Mouse (Mus musculus) right cerebral cortex, postnatal 36 days (tissue): ENCODE results near the gene Natd1.
A peak's percentile ranks its signal among the peaks of the same experiment; 100 is the strongest.

Experiments
- DNase-seq, 2 experiments: peaks; one replicate each; pipeline ENCODE4 v3.0.0; 2022; ENCODE audit warnings: low spot score in 2 of 2, mixed read lengths in 1 of 2

The Natd1 gene

GRCm38 (mm10) chr11:60931869-60932481, 17.4 kb upstream of the Natd1 start, which contains the start of gene Map2k3:
Map2k3 (plus strand) TSS chr11:60932033.
- peak; percentile 93 to 95 for DNase-seq

- DNase-seq: no peak
Measured at GRCm38 (mm10) chr11:60931282-60931868, 16.8 kb upstream of the Natd1 start.

GRCm38 (mm10) chr11:60930724-60931281, 16.3 kb upstream of the Natd1 start:
- DNase-seq: no peak

GRCm38 (mm10) chr11:60927264-60927663, 12.7 kb upstream of the Natd1 start:
- peak; percentile 81 to 84 for DNase-seq

GRCm38 (mm10) chr11:60924981-60925380, 10.4 kb upstream of the Natd1 start:
- DNase-seq: no peak

- no peak for DNase-seq
Measured at GRCm38 (mm10) chr11:60924498-60924897, 9.9 kb upstream of the Natd1 start.

GRCm38 (mm10) chr11:60922964-60923363, 8.4 kb upstream of the Natd1 start:
- no peak for DNase-seq

- DNase-seq: no peak
Measured at GRCm38 (mm10) chr11:60922195-60922594, 7.6 kb upstream of the Natd1 start.

- DNase-seq: no peak
Measured at GRCm38 (mm10) chr11:60920021-60920420, 5.5 kb upstream of the Natd1 start.

- no peak for DNase-seq
Measured at GRCm38 (mm10) chr11:60915201-60915600, 651 bp upstream of the Natd1 start.

- peak; percentile 88 to 89 for DNase-seq
Measured at GRCm38 (mm10) chr11:60913301-60914196, 1.0 kb downstream of the Natd1 start.

GRCm38 (mm10) chr11:60912525-60912973, 2.0 kb downstream of the Natd1 start:
- DNase-seq: no peak

- DNase-seq: no peak
Measured at GRCm38 (mm10) chr11:60909626-60910025, 4.9 kb downstream of the Natd1 start.

- DNase-seq: no peak
Measured at GRCm38 (mm10) chr11:60908073-60908472, 6.5 kb downstream of the Natd1 start.

GRCm38 (mm10) chr11:60906449-60906848, 8.1 kb downstream of the Natd1 start:
- DNase-seq: no peak

- DNase-seq: no peak
Measured at GRCm38 (mm10) chr11:60905407-60906120, 9.0 kb downstream of the Natd1 start.

GRCm38 (mm10) chr11:60903661-60904061, 10.9 kb downstream of the Natd1 start:
- no peak for DNase-seq

- DNase-seq: no peak
Measured at GRCm38 (mm10) chr11:60902486-60902885, 12.1 kb downstream of the Natd1 start.

GRCm38 (mm10) chr11:60902001-60902400, 12.5 kb downstream of the Natd1 start:
- DNase-seq: no peak

- DNase-seq: no peak
Measured at GRCm38 (mm10) chr11:60895915-60896314, 18.6 kb downstream of the Natd1 start.

- DNase-seq: no peak
Measured at GRCm38 (mm10) chr11:60890744-60891143, 23.8 kb downstream of the Natd1 start.
